ENCODE assay signal across 8 mouse cellular contexts in genomic region chr12:111813111-111813765, GRCm38 (mm10). TPM values are rescaled to one million over a fixed set of nuclear protein-coding genes. Genes with fewer than 3 reads are reported as not detected.
DNase-seq lines count a peak whose midpoint lies in the region; ATAC-seq and TF ChIP-seq lines count a peak whose summit lies in the region.

No protein-coding gene starts in this region.

- TF ChIP-seq CTCF in kidney, adult 2 months (conservative IDR thresholded peaks at IDR 0.05; ENCODE audit: insufficient read depth, insufficient read length, low read depth, low read length), result no peak
- TF ChIP-seq CTCF in Patski (IDR thresholded peaks at IDR 0.05), result no peak
- TF ChIP-seq CTCF in embryonic fibroblast, embryonic 13.5 days (IDR thresholded peaks at IDR 0.05; ENCODE audit: borderline replicate concordance, insufficient read depth, low read length), result no peak

- POLR2A ChIA-PET in Patski (lab: Charles Lee), result no interaction called here

- no peak overlapping the region for H3K27ac ChIP-seq in kidney, adult 2 months (ENCODE audit: insufficient read depth, low read depth, low read length)
- H3K27ac ChIP-seq in embryonic fibroblast, embryonic 13.5 days (ENCODE audit: insufficient read depth, low read length), result no peak overlapping the region
- H3K27ac ChIP-seq in midbrain, embryonic 15.5 days, result no peak overlapping the region

- peaks cover 9% of the 10 kb centered on the region; the same call in 1 of the 2 replicates for H3K4me1 ChIP-seq in kidney, adult 2 months (ENCODE audit: control insufficient read depth, insufficient read depth, low read length)
- peaks cover 2% of the 10 kb centered on the region; the same call in 1 of the 2 replicates for H3K4me1 ChIP-seq in embryonic fibroblast, embryonic 13.5 days (ENCODE audit: control insufficient read depth, insufficient read depth, low read length)
- H3K4me1 ChIP-seq in midbrain, embryonic 15.5 days, result peaks cover 45% of the 10 kb centered on the region

- no peaks in the 10 kb centered on the region for H3K36me3 ChIP-seq in kidney, adult 2 months (ENCODE audit: control insufficient read depth, insufficient read depth, low read length)
- peaks cover under 1% of the 10 kb centered on the region; the same call in 1 of the 2 replicates for H3K36me3 ChIP-seq in midbrain, embryonic 15.5 days (replicated peaks)

- peak; percentile 31 for DNase-seq in kidney, adult 2 months
- DNase-seq in kidney, postnatal 4 days, result no peak
- no peak for DNase-seq in Patski (ENCODE audit: low read depth, low spot score)
- DNase-seq in kidney, postnatal 10 days, result peak; percentile 45
- DNase-seq in c-Kit-positive CD71-positive TER-119-positive erythroid progenitor cells, embryonic 14.5 days (ENCODE audit: low spot score), result no peak
- no peak for DNase-seq in urinary bladder, postnatal 4 days (ENCODE audit: low spot score in 2 of 2)

- CTCF ChIA-PET in Patski (lab: Charles Lee), result interaction anchor here (1.7 kb wide), 1 partner anchor 12 kb away, joined by 4 read pairs; no protein-coding TSS in a partner anchor

- TF ChIP-seq POLR2A in kidney, adult 2 months (IDR thresholded peaks at IDR 0.05; ENCODE audit: low read depth, low read length), result no peak
- no peak for TF ChIP-seq POLR2A in embryonic fibroblast, embryonic 13.5 days (IDR thresholded peaks at IDR 0.05; ENCODE audit: low read depth, low read length)

- H3K4me3 ChIP-seq in kidney, adult 2 months (ENCODE audit: insufficient read depth, low read depth, low read length), result peak overlapping the region; percentile 61
- H3K4me3 ChIP-seq in embryonic fibroblast, embryonic 13.5 days (ENCODE audit: insufficient read depth, low read length), result peak overlapping the region; percentile 61
- peak overlapping the region; percentile 94 for H3K4me3 ChIP-seq in midbrain, embryonic 15.5 days

- no peaks in the 10 kb centered on the region for H3K27me3 ChIP-seq in kidney, adult 2 months (replicated peaks; ENCODE audit: control insufficient read depth, insufficient read depth, low read length)
- H3K27me3 ChIP-seq in Patski, result no peaks in the 10 kb centered on the region
- H3K27me3 ChIP-seq in midbrain, embryonic 15.5 days (replicated peaks), result no peaks in the 10 kb centered on the region

- H3K9me3 ChIP-seq in midbrain, embryonic 15.5 days, result no peaks in the 10 kb centered on the region

- in situ Hi-C loops in Patski (cut with MboI; ENCODE audit: low pct_unique_long_range_greater_than_20kb), result no loop called here

- ATAC-seq in Patski, result peak; percentile 1
- no peak; the same call in 1 of the 2 replicates for ATAC-seq in midbrain, embryonic 15.5 days (replicated peaks)

- peak overlapping the region; percentile 99 for H3K4me2 ChIP-seq in midbrain, embryonic 15.5 days

- H3K9ac ChIP-seq in midbrain, embryonic 15.5 days, result peak overlapping the region; percentile 43; the same call in 1 of the 2 replicates

- WGBS in kidney, adult 2 months, result 8% methylated on average over 27 of the region's 27 CpGs
- WGBS in midbrain, embryonic 15.5 days, result 6% methylated on average over 27 of the region's 27 CpGs

RNA-seq across cellular contexts. Expression of gene Xrcc3, which starts 0.4 kb away (rescaled TPM):
- 5.3 and 6.0 TPM in 2 replicates for polyA plus RNA-seq in kidney, adult 2 months (2012; rRNA removed)
- 4.1 TPM for polyA plus RNA-seq in Patski (2021)
- 2.7 and 2.9 TPM in 2 replicates for polyA plus RNA-seq in embryonic fibroblast, embryonic 13.5 days (2011; ENCODE audit: insufficient read length, low read depth, missing spikeins)
- 2.9 and 3.1 TPM in 2 replicates for polyA plus RNA-seq in midbrain, embryonic 15.5 days (2015; fragmentation: Nextera tagmentation; extraction: Ambion mirVana)

RNA-seq across cellular contexts. Expression of gene Zfyve21, which starts 0.7 kb away (rescaled TPM):
- polyA plus RNA-seq in kidney, adult 2 months (2012; rRNA removed), result 97.0 and 105 TPM in 2 replicates
- polyA plus RNA-seq in Patski (2021), result 42.1 TPM
- 32.0 and 32.9 TPM in 2 replicates for polyA plus RNA-seq in embryonic fibroblast, embryonic 13.5 days (2011; ENCODE audit: insufficient read length, low read depth, missing spikeins)
- polyA plus RNA-seq in midbrain, embryonic 15.5 days (2015; fragmentation: Nextera tagmentation; extraction: Ambion mirVana), result 32.3 and 39.5 TPM in 2 replicates

RNA-seq across cellular contexts. Expression of gene Klc1, which starts 54.6 kb away (rescaled TPM):
- polyA plus RNA-seq in kidney, adult 2 months (2012; rRNA removed), result 40.3 and 44.3 TPM in 2 replicates
- polyA plus RNA-seq in Patski (2021), result 110 TPM
- 103 and 124 TPM in 2 replicates for polyA plus RNA-seq in embryonic fibroblast, embryonic 13.5 days (2011; ENCODE audit: insufficient read length, low read depth, missing spikeins)
- 661 and 666 TPM in 2 replicates for polyA plus RNA-seq in midbrain, embryonic 15.5 days (2015; fragmentation: Nextera tagmentation; extraction: Ambion mirVana)

Comparison
In these comparisons a context has a peak if more than half of its experiments do, and no peak if none do; other contexts are left out.
1. DNase-seq: peak in kidney, adult 2 months (single experiment) and kidney, postnatal 10 days (single experiment); none in kidney, postnatal 4 days (0 of 2), Patski (single experiment), c-Kit-positive CD71-positive TER-119-positive erythroid progenitor cells, embryonic 14.5 days (single experiment) and urinary bladder, postnatal 4 days (0 of 2).
2. Peak in every context shown above with its lines, with median percentiles within 50 percentile points of each other: H3K4me3 ChIP-seq.